9 mouse cellular contexts compared by ENCODE assay signal in genomic region chr10:86779117-86779755, GRCm38 (mm10). TPM values are rescaled to one million over a fixed set of nuclear protein-coding genes. Genes with fewer than 3 reads are reported as not detected.
DNase-seq lines count a peak whose midpoint lies in the region; ATAC-seq and TF ChIP-seq lines count a peak whose summit lies in the region.
"Had no signal": no experiment of that assay in that cellular context is flagged by ENCODE, and none has a peak within 500 bp of the region (broad histone marks: within the 10 kb centered on the region; RNA-seq: fewer than 3 reads in every experiment).

No protein-coding gene starts in this region.

- H3K4me3 ChIP-seq in left cerebral cortex, adult 2 months: peak overlapping the region; percentile 64
- H3K4me3 ChIP-seq in hindbrain, embryonic 13.5 days: peak overlapping the region; percentile 71
- H3K4me3 ChIP-seq in midbrain, embryonic 16.5 days (ENCODE audit: low read depth, low read length): peak overlapping the region; percentile 65

- H3K27me3 ChIP-seq in hindbrain, embryonic 13.5 days: peaks cover 7% of the 10 kb centered on the region
- H3K27me3 ChIP-seq in midbrain, embryonic 16.5 days (ENCODE audit: control insufficient read depth, insufficient read depth, low read depth, low read length): no peaks in the 10 kb centered on the region

- no peaks in the 10 kb centered on the region for H3K36me3 ChIP-seq in hindbrain, embryonic 13.5 days
- no peaks in the 10 kb centered on the region for H3K36me3 ChIP-seq in midbrain, embryonic 16.5 days (ENCODE audit: control insufficient read depth, insufficient read depth, low read length)

- TF ChIP-seq CTCF in left cerebral cortex, adult 2 months (IDR thresholded peaks at IDR 0.05): no peak; the same call in 1 of the 2 replicates

- WGBS in hindbrain, embryonic 13.5 days: under 1% methylated on average over 49 of the region's 58 CpGs
- under 1% methylated on average over 53 of the region's 58 CpGs for WGBS in midbrain, embryonic 16.5 days

- peak overlapping the region; percentile 92 for H3K4me2 ChIP-seq in hindbrain, embryonic 13.5 days
- H3K4me2 ChIP-seq in midbrain, embryonic 16.5 days (ENCODE audit: low read length): peak overlapping the region; percentile 73

- peak overlapping the region; percentile 83 for H3K27ac ChIP-seq in left cerebral cortex, adult 2 months
- H3K27ac ChIP-seq in hindbrain, embryonic 13.5 days: peak overlapping the region; percentile 73
- peak overlapping the region; percentile 69 for H3K27ac ChIP-seq in midbrain, embryonic 16.5 days (ENCODE audit: low read length)

- peaks cover 36% of the 10 kb centered on the region for H3K4me1 ChIP-seq in hindbrain, embryonic 13.5 days (replicated peaks)
- H3K4me1 ChIP-seq in midbrain, embryonic 16.5 days (ENCODE audit: control insufficient read depth, insufficient read depth, low read length): peaks cover 31% of the 10 kb centered on the region

- peak overlapping the region; percentile 82 for H3K9ac ChIP-seq in hindbrain, embryonic 13.5 days
- H3K9ac ChIP-seq in midbrain, embryonic 16.5 days (ENCODE audit: low read depth, low read length): peak overlapping the region; percentile 80

- peak; percentile 16; the same call in 1 of the 2 replicates for ATAC-seq in erythroid progenitor cell, adult 5-6 weeks (replicated peaks; ENCODE audit: low FRiP score, poor library complexity, severe bottlenecking)
- ATAC-seq in hindbrain, embryonic 13.5 days (ENCODE audit: low FRiP score): peak; percentile 65
- ATAC-seq in midbrain, embryonic 16.5 days: peak; percentile 76

- no peaks in the 10 kb centered on the region for H3K9me3 ChIP-seq in hindbrain, embryonic 13.5 days
- H3K9me3 ChIP-seq in midbrain, embryonic 16.5 days (replicated peaks; ENCODE audit: control insufficient read depth, low read length, poor library complexity, severe bottlenecking): no peaks in the 10 kb centered on the region

- intact Hi-C loops in left cerebral cortex, adult 2 months (cut with DNase I): loop anchor here (2.0 to 10.0 kb wide), 4 partner anchors 40 to 708 kb away; no protein-coding TSS in a partner anchor

- no peak for DNase-seq in left cerebral cortex, adult 2 months (ENCODE audit: extremely low spot score in 1 of 2, low spot score in 2 of 2)
- no peak for DNase-seq in left cerebral cortex, adult 8-10 months (ENCODE audit: low spot score in 2 of 2)
- peak; percentile 64 for DNase-seq in adrenal gland, adult 2 months
- DNase-seq in liver: peak; percentile 52
- peak; percentile 41 for DNase-seq in yolk sac, embryonic 10.5 days (ENCODE audit: low spot score)

RNA-seq across cellular contexts. Expression of gene Nt5dc3, which starts 0.4 kb away (rescaled TPM):
- total RNA-seq in left cerebral cortex, adult 2 months (2021): 10 to 100 TPM; 83.9 to 93.6 TPM
- 10 to 100 TPM; 62.2 to 70.5 (median 66.3) TPM for total RNA-seq in left cerebral cortex, adult 8-10 months (2022)
- total RNA-seq in adrenal gland, adult 2 months (2021): 10 to 100 TPM; 29.8 to 57.4 TPM
- polyA plus RNA-seq in adrenal gland, adult 2 months (2012; rRNA removed): 29.0 and 30.2 TPM in 2 replicates
- 1.4 and 4.6 TPM in 2 replicates for total RNA-seq in erythroid progenitor cell, adult 5-6 weeks (2015; ENCODE audit: low replicate concordance)
- 0.39 and 1.1 TPM in 2 replicates for total RNA-seq in erythroid progenitor cell, adult 5-6 weeks (2017; ENCODE audit: low replicate concordance)
- polyA plus RNA-seq in hindbrain, embryonic 13.5 days (2015; fragmentation: Nextera tagmentation; extraction: Ambion mirVana): 8.6 and 9.2 TPM in 2 replicates
- polyA plus RNA-seq in midbrain, embryonic 16.5 days (2015; fragmentation: Nextera tagmentation; extraction: Ambion mirVana): 15.2 and 15.9 TPM in 2 replicates

RNA-seq across cellular contexts. Expression of gene Gm49358, which starts 15.5 kb away (rescaled TPM):
- 10 to 100 TPM; 19.1 to 24.5 TPM for total RNA-seq in left cerebral cortex, adult 2 months (2021)
- 10 to 100 TPM; 13.9 to 25.5 (median 20.2) TPM for total RNA-seq in left cerebral cortex, adult 8-10 months (2022)
- 10 to 100 TPM; 20.1 to 23.6 TPM for total RNA-seq in adrenal gland, adult 2 months (2021)
- not detected in 2 replicates for polyA plus RNA-seq in adrenal gland, adult 2 months (2012; rRNA removed)
- 2.9 TPM in 1 of 2 replicates, not detected in the other for total RNA-seq in erythroid progenitor cell, adult 5-6 weeks (2015; ENCODE audit: low replicate concordance)
- 1.7 TPM in 1 of 2 replicates, not detected in the other for total RNA-seq in erythroid progenitor cell, adult 5-6 weeks (2017; ENCODE audit: low replicate concordance)
- not detected in 2 replicates for polyA plus RNA-seq in hindbrain, embryonic 13.5 days (2015; fragmentation: Nextera tagmentation; extraction: Ambion mirVana)
- not detected in 2 replicates for polyA plus RNA-seq in midbrain, embryonic 16.5 days (2015; fragmentation: Nextera tagmentation; extraction: Ambion mirVana)
- total RNA-seq: common myeloid progenitor, adult 5-6 weeks had no signal

Comparison
In these comparisons a context has a peak if more than half of its experiments do, and no peak if none do; other contexts are left out.
1. DNase-seq: peak in adrenal gland, adult 2 months (single experiment), liver (single experiment) and yolk sac, embryonic 10.5 days (single experiment); none in left cerebral cortex, adult 2 months (0 of 2) and left cerebral cortex, adult 8-10 months (0 of 2).
2. ATAC-seq: peak in every context shown above with its lines; median percentile 76 in midbrain, embryonic 16.5 days; 65 in hindbrain, embryonic 13.5 days; 16 in erythroid progenitor cell, adult 5-6 weeks.
3. RNA of gene Nt5dc3, which starts 0.4 kb away (total RNA-seq): 83.9 to 93.6 TPM in left cerebral cortex, adult 2 months, 62.2 to 70.5 TPM in left cerebral cortex, adult 8-10 months and 29.8 to 57.4 TPM in adrenal gland, adult 2 months; 0.39 to 4.6 TPM in erythroid progenitor cell, adult 5-6 weeks; every median in the first group is over 4 times any median in the second.
4. Peak in every context shown above with its lines, with median percentiles within 50 percentile points of each other: H3K27ac ChIP-seq and H3K4me3 ChIP-seq.